Mouse (Mus musculus): ENCODE results near the gene 4930544D05Rik. TPM values are rescaled to one million over a fixed set of nuclear protein-coding genes. Genes with fewer than 3 reads are reported as not detected.

The 4930544D05Rik gene
- polyA plus RNA-seq, 1 experiment from 2014 or later: 0.23 TPM

- H3K4me3 ChIP-seq (replicated peaks): no peak overlapping the region
- peaks cover 53% of the 10 kb centered on the region for H3K36me3 ChIP-seq
- H3K9ac ChIP-seq: no peak overlapping the region
- WGBS: 57% methylated on average over 14 of the region's 14 CpGs
- H3K27me3 ChIP-seq (replicated peaks): no peaks in the 10 kb centered on the region
- H3K4me2 ChIP-seq: no peak overlapping the region
- no peaks in the 10 kb centered on the region for H3K9me3 ChIP-seq
- peak; percentile 15; the same call in 1 of the 2 replicates for ATAC-seq (ENCODE audit: insufficient read depth, low FRiP score, low read depth)
- no peak overlapping the region for H3K27ac ChIP-seq
- H3K4me1 ChIP-seq: no peaks in the 10 kb centered on the region
Observed at GRCm38 (mm10) chr11:70605024-70605566, 10.6 kb upstream of the 4930544D05Rik start.

GRCm38 (mm10) chr11:70606717-70607116, 8.9 kb upstream of the 4930544D05Rik start:
- H3K9me3 ChIP-seq: no peaks in the 10 kb centered on the region
- H3K27me3 ChIP-seq (replicated peaks): no peaks in the 10 kb centered on the region
- peaks cover 60% of the 10 kb centered on the region for H3K36me3 ChIP-seq
- no peak overlapping the region for H3K4me2 ChIP-seq
- 72% methylated on average over 12 of the region's 12 CpGs for WGBS
- no peak for ATAC-seq (ENCODE audit: insufficient read depth, low FRiP score, low read depth)
- H3K9ac ChIP-seq: no peak overlapping the region
- no peak overlapping the region for H3K27ac ChIP-seq
- H3K4me3 ChIP-seq (replicated peaks): no peak overlapping the region
- H3K4me1 ChIP-seq: no peaks in the 10 kb centered on the region

- Histone ChIP-seq H3K36me3 (peaks cover 59% of the 10 kb centered on the region), H3K9me3 (no peaks in the 10 kb centered on the region), H3K4me2 (no peak overlapping the region), H3K27ac (no peak overlapping the region), H3K4me3 (replicated peaks) (no peak overlapping the region), H3K27me3 (replicated peaks) (no peaks in the 10 kb centered on the region), H3K9ac (no peak overlapping the region), H3K4me1 (no peaks in the 10 kb centered on the region)
- no peak for ATAC-seq (ENCODE audit: insufficient read depth, low FRiP score, low read depth)
- 84% methylated on average over 9 of the region's 9 CpGs for WGBS
Observed at GRCm38 (mm10) chr11:70607611-70608010, 8.0 kb upstream of the 4930544D05Rik start.

DNA sequence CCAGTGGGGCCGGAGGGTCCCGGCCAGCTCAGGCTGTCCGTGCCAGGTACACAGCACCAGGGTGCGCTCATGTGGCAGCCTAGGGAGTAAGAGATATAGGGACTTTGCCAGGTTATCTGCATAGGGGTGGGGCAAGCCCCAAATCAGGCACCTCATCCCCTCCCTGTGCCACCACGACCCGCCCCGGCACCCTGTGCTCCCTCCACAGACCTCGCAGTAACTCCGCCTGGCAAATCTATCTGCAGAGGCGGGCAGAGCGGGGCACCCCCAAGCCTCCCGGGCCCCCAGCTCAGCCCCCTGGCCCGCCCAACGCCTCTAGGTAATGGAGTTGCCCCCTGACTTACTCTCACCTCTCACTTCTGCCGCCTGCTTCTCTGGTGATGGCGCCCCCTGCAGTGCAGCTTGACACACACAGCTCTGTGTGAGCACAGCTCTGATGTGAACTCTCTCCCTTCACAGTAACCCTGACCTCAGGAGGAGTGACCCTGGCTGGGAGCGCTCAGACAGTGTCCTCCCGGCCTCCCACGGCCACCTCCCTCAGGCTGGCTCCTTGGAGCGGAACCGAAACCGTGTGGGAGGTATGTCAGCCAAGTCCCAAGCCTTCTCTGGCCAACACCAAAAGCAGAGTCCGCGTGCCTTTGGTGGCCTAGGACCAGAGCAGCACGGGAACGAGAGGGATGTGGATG, 7.1 kb upstream of the 4930544D05Rik start:
- Histone ChIP-seq H3K4me1 (no peaks in the 10 kb centered on the region), H3K9ac (no peak overlapping the region), H3K4me3 (replicated peaks) (no peak overlapping the region), H3K27me3 (replicated peaks) (no peaks in the 10 kb centered on the region), H3K9me3 (no peaks in the 10 kb centered on the region), H3K4me2 (no peak overlapping the region), H3K36me3 (peaks cover 66% of the 10 kb centered on the region), H3K27ac (no peak overlapping the region)
- WGBS: 91% methylated on average over 26 of the region's 26 CpGs
- no peak for ATAC-seq (ENCODE audit: insufficient read depth, low FRiP score, low read depth)

DNA sequence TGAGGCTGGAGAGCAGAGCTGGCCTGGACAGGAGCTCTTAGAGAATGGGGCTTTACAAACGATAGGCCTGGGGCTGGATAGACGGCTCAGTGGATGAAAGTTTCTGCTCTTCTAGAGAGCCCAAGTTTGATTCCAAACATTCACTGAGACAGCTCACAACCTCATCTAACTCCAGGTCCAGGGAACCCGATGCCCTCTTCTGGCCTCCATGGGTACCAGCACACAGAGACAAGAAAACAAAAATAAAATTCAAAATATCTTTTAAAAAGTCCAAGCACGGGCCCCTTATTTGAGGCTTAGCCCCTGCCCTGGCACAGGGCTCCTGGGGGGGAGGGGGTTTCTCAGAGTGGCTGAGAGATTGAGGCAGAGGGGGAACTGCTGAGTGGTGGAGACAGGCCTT, 4.9 kb upstream of the 4930544D05Rik start:
- Histone ChIP-seq H3K27me3 (replicated peaks) (no peaks in the 10 kb centered on the region), H3K9me3 (no peaks in the 10 kb centered on the region), H3K4me1 (peaks cover 11% of the 10 kb centered on the region), H3K4me2 (no peak overlapping the region), H3K27ac (no peak overlapping the region), H3K9ac (no peak overlapping the region), H3K36me3 (peaks cover 58% of the 10 kb centered on the region), H3K4me3 (replicated peaks) (no peak overlapping the region)
- WGBS: 82% methylated on average over 4 of the region's 4 CpGs
- no peak for ATAC-seq (ENCODE audit: insufficient read depth, low FRiP score, low read depth)

- no peak for ATAC-seq (ENCODE audit: insufficient read depth, low FRiP score, low read depth)
- H3K27ac ChIP-seq: no peak overlapping the region
- H3K27me3 ChIP-seq (replicated peaks): 0 out of 2 replicates have a peak, but pooled peaks cover 3% of the 10 kb centered on the region
- peaks cover 11% of the 10 kb centered on the region for H3K4me1 ChIP-seq
- no peak overlapping the region for H3K4me2 ChIP-seq
- peaks cover 46% of the 10 kb centered on the region for H3K36me3 ChIP-seq
- no peak overlapping the region for H3K4me3 ChIP-seq (replicated peaks)
- no peak overlapping the region for H3K9ac ChIP-seq
- WGBS: 79% methylated on average over 7 of the region's 7 CpGs
- no peaks in the 10 kb centered on the region for H3K9me3 ChIP-seq
Observed at GRCm38 (mm10) chr11:70612505-70612904, 3.1 kb upstream of the 4930544D05Rik start.

GRCm38 (mm10) chr11:70615074-70615473, 574 bp upstream of the 4930544D05Rik start:
- Histone ChIP-seq H3K4me1 (peaks cover 11% of the 10 kb centered on the region), H3K27ac (peak overlapping the region; percentile 78), H3K27me3 (replicated peaks) (0 out of 2 replicates have a peak, but pooled peaks cover 3% of the 10 kb centered on the region), H3K9me3 (no peaks in the 10 kb centered on the region), H3K4me3 (replicated peaks) (peak overlapping the region; percentile 44), H3K9ac (0 out of 2 replicates have a peak overlapping the region, but pooled peaks have one; percentile 27), H3K36me3 (peaks cover 20% of the 10 kb centered on the region), H3K4me2 (peak overlapping the region; percentile 93)
- peak; percentile 87 for ATAC-seq (ENCODE audit: insufficient read depth, low FRiP score, low read depth)
- 1% methylated on average over 17 of the region's 17 CpGs for WGBS

DNA sequence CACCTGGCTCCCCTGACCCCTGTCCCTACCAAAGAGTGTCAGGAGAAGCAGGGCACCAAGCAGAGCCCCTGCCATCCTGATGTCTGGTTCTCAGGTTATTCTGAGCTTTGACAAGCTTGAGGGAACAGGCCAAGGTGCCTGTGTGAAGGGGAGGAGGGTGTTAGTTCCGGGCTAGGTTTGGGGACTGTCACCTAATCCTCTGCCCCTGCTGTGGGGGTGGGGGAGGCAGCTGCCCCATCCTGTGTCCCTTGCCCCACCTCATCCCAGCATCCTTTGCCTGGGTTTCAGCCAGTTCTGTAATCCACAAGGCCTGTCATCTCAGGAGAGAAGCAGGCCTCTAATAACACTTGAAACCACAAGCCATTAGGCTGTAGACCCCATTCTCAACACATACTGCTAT, 3.5 kb downstream of the 4930544D05Rik start, which contains the start of gene Chrne:
Gene Chrne (minus strand): TSS at position 116 of the 400 bp plus-strand sequence.
- Histone ChIP-seq H3K4me1 (peaks cover 11% of the 10 kb centered on the region), H3K9me3 (no peaks in the 10 kb centered on the region), H3K4me3 (replicated peaks) (no peak within 1 kb of the TSS), H3K27me3 (replicated peaks) (0 out of 2 replicates have a peak, but pooled peaks cover 3% of the 10 kb centered on the region), H3K27ac (no peak within 1 kb of the TSS), H3K9ac (no peak within 1 kb of the TSS), H3K4me2 (no peak within 1 kb of the TSS), H3K36me3 (no peaks in the 10 kb centered on the region)
- WGBS: 47% methylated on average over 1 of the region's 1 CpGs
- no peak for ATAC-seq (ENCODE audit: insufficient read depth, low FRiP score, low read depth)

- WGBS: 36% methylated on average over 7 of the region's 7 CpGs
- Histone ChIP-seq H3K27ac (no peak overlapping the region), H3K4me3 (replicated peaks) (no peak overlapping the region), H3K9ac (no peak overlapping the region), H3K27me3 (replicated peaks) (no peaks in the 10 kb centered on the region), H3K4me1 (no peaks in the 10 kb centered on the region; the same call in 1 of the 2 replicates), H3K9me3 (no peaks in the 10 kb centered on the region), H3K36me3 (no peaks in the 10 kb centered on the region), H3K4me2 (no peak overlapping the region)
- ATAC-seq (ENCODE audit: insufficient read depth, low FRiP score, low read depth): no peak; the same call in 1 of the 2 replicates
Observed at GRCm38 (mm10) chr11:70621972-70622814, 6.5 kb downstream of the 4930544D05Rik start.

DNA sequence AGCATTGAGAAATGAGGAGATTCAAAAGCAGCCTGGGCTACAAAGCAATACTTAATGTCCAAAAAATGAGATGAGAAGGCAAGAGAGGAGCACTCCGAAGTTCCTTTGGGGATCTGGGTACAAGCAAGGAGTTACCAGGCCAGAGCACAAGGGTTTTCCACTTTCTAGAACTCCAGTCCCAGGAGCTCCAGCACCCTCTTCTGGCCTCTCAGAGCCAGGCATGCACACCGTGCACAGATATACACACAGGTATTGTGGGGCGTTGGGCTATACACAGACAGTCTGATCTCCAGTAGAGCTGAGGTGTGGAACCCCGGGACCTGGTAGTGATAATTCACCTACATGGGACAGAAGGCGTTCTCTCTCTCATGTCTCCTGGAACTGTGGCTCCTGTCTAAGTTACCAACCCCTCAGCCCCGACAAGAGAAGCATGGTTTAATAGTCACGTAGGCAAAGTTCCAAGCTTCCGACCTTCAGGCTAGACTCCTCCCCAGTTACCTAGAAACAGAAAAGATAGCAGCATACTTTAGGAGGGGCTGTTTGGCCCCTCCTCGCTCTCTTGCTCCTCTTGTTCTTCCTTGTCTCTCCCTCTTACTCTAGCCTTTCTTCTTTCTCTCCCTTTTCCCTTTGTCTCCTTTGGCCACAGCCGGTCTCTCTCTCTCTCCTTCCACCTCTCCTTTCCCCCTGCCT, 7.5 kb downstream of the 4930544D05Rik start:
- Histone ChIP-seq H3K27me3 (replicated peaks) (no peaks in the 10 kb centered on the region), H3K9me3 (no peaks in the 10 kb centered on the region), H3K27ac (no peak overlapping the region), H3K4me2 (no peak overlapping the region), H3K36me3 (no peaks in the 10 kb centered on the region), H3K4me3 (replicated peaks) (no peak overlapping the region), H3K9ac (no peak overlapping the region), H3K4me1 (no peaks in the 10 kb centered on the region; the same call in 1 of the 2 replicates)
- WGBS: 75% methylated on average over 10 of the region's 10 CpGs
- peak; percentile 16; the same call in 1 of the 2 replicates for ATAC-seq (ENCODE audit: insufficient read depth, low FRiP score, low read depth)

- ATAC-seq (ENCODE audit: insufficient read depth, low FRiP score, low read depth): no peak
- no peak overlapping the region for H3K4me2 ChIP-seq
- H3K27me3 ChIP-seq (replicated peaks): no peaks in the 10 kb centered on the region
- no peak overlapping the region for H3K27ac ChIP-seq
- H3K36me3 ChIP-seq: no peaks in the 10 kb centered on the region
- H3K9ac ChIP-seq: no peak overlapping the region
- no peaks in the 10 kb centered on the region; the same call in 1 of the 2 replicates for H3K4me1 ChIP-seq
- 48% methylated on average over 4 of the region's 4 CpGs for WGBS
- H3K4me3 ChIP-seq (replicated peaks): no peak overlapping the region
- no peaks in the 10 kb centered on the region for H3K9me3 ChIP-seq
Observed at GRCm38 (mm10) chr11:70625473-70625872, 9.8 kb downstream of the 4930544D05Rik start.
